Mouse (Mus musculus): ENCODE measurements around the gene Rpl36al.

GRCm38 (mm10) chr12:69196444-69197377 lies 12.8 kb upstream of the Rpl36al start, which contains the start of gene Gm49383:
- TF ChIP-seq CTCF (IDR thresholded peaks at IDR 0.05; ENCODE audit: extremely low read depth, insufficient read depth, low read length) (no peak), POLR2A (IDR thresholded peaks at IDR 0.05; ENCODE audit: extremely low read depth, insufficient read depth, low read length) (no peak; the same call in 1 of the 2 replicates)

All from cortical plate, adult 2 months (tissue).